Mouse (Mus musculus): ENCODE measurements around the gene Mgat5. TPM values are rescaled to one million over a fixed set of nuclear protein-coding genes. Genes with fewer than 3 reads are reported as not detected.

Mgat5 gene
- polyA plus RNA-seq, 1 experiment from 2014 or later, result 5.5 TPM

GRCm38 (mm10) chr1:127418916-127419575, 214.2 kb downstream of the Mgat5 start:
- Histone ChIP-seq H3K27me3 (no peaks in the 10 kb centered on the region), H3K4me3 (replicated peaks) (no peak overlapping the region), H3K4me1 (peaks cover 27% of the 10 kb centered on the region), H3K9me3 (replicated peaks) (no peaks in the 10 kb centered on the region), H3K27ac (replicated peaks) (no peak overlapping the region), H3K9ac (no peak overlapping the region), H3K4me2 (replicated peaks) (no peak overlapping the region), H3K36me3 (peaks cover 19% of the 10 kb centered on the region)
- 93% methylated on average over 4 of the region's 4 CpGs for WGBS
- ATAC-seq (ENCODE audit: insufficient number of reproducible peaks, low FRiP score, low TSS enrichment, low read depth), result no peak

GRCm38 (mm10) chr1:127419581-127419980, 214.8 kb downstream of the Mgat5 start:
- Histone ChIP-seq H3K4me3 (replicated peaks) (no peak overlapping the region), H3K27ac (replicated peaks) (no peak overlapping the region), H3K9ac (no peak overlapping the region), H3K4me1 (peaks cover 32% of the 10 kb centered on the region), H3K4me2 (replicated peaks) (no peak overlapping the region), H3K9me3 (replicated peaks) (no peaks in the 10 kb centered on the region), H3K27me3 (no peaks in the 10 kb centered on the region), H3K36me3 (peaks cover 19% of the 10 kb centered on the region)
- no peak for ATAC-seq (ENCODE audit: insufficient number of reproducible peaks, low FRiP score, low TSS enrichment, low read depth)
- 66% methylated on average over 7 of the region's 7 CpGs for WGBS

GRCm38 (mm10) chr1:127420383-127420782, 215.6 kb downstream of the Mgat5 start:
- Histone ChIP-seq H3K9ac (no peak overlapping the region), H3K36me3 (peaks cover 12% of the 10 kb centered on the region), H3K4me3 (replicated peaks) (no peak overlapping the region), H3K27ac (replicated peaks) (no peak overlapping the region), H3K4me2 (replicated peaks) (no peak overlapping the region), H3K9me3 (replicated peaks) (no peaks in the 10 kb centered on the region), H3K4me1 (peaks cover 40% of the 10 kb centered on the region), H3K27me3 (no peaks in the 10 kb centered on the region)
- no peak for ATAC-seq (ENCODE audit: insufficient number of reproducible peaks, low FRiP score, low TSS enrichment, low read depth)
- 56% methylated on average over 13 of the region's 13 CpGs for WGBS

DNA sequence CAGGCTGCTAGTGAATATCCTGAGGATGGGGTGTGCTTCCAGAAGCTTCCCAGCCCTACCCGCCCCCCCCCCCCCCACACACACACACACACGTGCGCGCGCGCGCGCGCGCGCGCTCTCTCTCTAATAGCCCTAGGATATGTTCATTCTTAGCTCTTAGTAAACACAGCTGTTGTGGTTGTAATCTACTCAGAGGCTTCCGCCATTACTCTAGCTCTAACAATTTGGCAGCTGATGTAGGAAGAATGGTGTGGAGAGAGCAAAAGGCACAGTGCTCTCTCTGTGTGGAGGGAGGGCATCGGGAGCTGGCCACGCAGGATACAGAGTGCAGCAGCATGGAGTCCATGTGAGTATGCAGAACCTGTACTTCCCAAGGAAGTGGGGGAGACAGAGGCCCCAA, 216.0 kb downstream of the Mgat5 start:
- H3K9ac ChIP-seq, result no peak overlapping the region
- ATAC-seq (ENCODE audit: insufficient number of reproducible peaks, low FRiP score, low TSS enrichment, low read depth), result no peak

GRCm38 (mm10) chr1:127422565-127422964, 217.8 kb downstream of the Mgat5 start:
- H3K27ac ChIP-seq (replicated peaks), result no peak overlapping the region
- WGBS, result 37% methylated on average over 4 of the region's 4 CpGs

More for the DNA sequence above, 216.0 kb downstream of the Mgat5 start:
- WGBS, result 64% methylated on average over 15 of the region's 15 CpGs
- H3K36me3 ChIP-seq, result 0 out of 2 replicates have a peak, but pooled peaks cover 7% of the 10 kb centered on the region
- H3K4me3 ChIP-seq (replicated peaks), result no peak overlapping the region
- no peak overlapping the region for H3K27ac ChIP-seq (replicated peaks)
- no peaks in the 10 kb centered on the region for H3K27me3 ChIP-seq
- H3K9me3 ChIP-seq (replicated peaks), result no peaks in the 10 kb centered on the region
- H3K4me1 ChIP-seq, result peaks cover 41% of the 10 kb centered on the region
- H3K4me2 ChIP-seq (replicated peaks), result no peak overlapping the region

DNA sequence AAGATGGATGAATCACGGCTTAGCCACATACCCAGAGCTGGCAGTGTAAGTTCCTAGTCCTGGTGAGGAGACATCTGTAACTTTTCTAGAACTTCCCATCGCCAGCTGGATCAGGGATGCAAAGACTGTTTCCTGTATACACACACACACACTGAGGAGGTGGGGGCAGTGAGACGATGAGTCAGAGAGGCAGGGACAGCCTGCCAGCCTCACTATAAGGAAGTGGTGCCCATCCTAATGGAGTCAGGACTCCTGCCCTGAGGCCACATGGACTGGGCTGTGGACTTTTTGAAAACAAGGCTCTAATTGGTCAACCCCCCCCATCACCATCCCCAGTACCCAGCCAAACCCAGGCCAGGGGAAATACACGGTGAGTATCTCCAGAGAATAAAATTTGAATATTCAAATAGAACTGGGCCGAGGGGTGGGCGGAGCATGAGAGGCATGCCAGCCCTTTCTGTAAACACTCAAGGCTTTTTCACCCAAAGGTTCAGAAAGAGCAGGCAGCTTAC, 220.3 kb downstream of the Mgat5 start:
- Histone ChIP-seq H3K4me1 (peaks cover 41% of the 10 kb centered on the region), H3K4me3 (replicated peaks) (no peak overlapping the region), H3K9ac (no peak overlapping the region), H3K36me3 (no peaks in the 10 kb centered on the region), H3K27ac (replicated peaks) (peak overlapping the region; percentile 63), H3K27me3 (no peaks in the 10 kb centered on the region), H3K4me2 (replicated peaks) (no peak overlapping the region), H3K9me3 (replicated peaks) (no peaks in the 10 kb centered on the region)
- WGBS, result 26% methylated on average over 6 of the region's 6 CpGs
- ATAC-seq (ENCODE audit: insufficient number of reproducible peaks, low FRiP score, low TSS enrichment, low read depth), result peak; percentile 71

More at GRCm38 (mm10) chr1:127422565-127422964, 217.8 kb downstream of the Mgat5 start:
- Histone ChIP-seq H3K36me3 (no peaks in the 10 kb centered on the region), H3K9me3 (replicated peaks) (no peaks in the 10 kb centered on the region), H3K9ac (no peak overlapping the region), H3K4me2 (replicated peaks) (no peak overlapping the region), H3K4me1 (peaks cover 41% of the 10 kb centered on the region), H3K4me3 (replicated peaks) (no peak overlapping the region), H3K27me3 (no peaks in the 10 kb centered on the region)
- no peak for ATAC-seq (ENCODE audit: insufficient number of reproducible peaks, low FRiP score, low TSS enrichment, low read depth)

GRCm38 (mm10) chr1:127430290-127430689, 225.5 kb downstream of the Mgat5 start:
- WGBS, result 68% methylated on average over 7 of the region's 7 CpGs
- Histone ChIP-seq H3K27me3 (no peaks in the 10 kb centered on the region), H3K4me2 (replicated peaks) (no peak overlapping the region), H3K4me3 (replicated peaks) (no peak overlapping the region), H3K27ac (replicated peaks) (no peak overlapping the region), H3K36me3 (no peaks in the 10 kb centered on the region), H3K9me3 (replicated peaks) (no peaks in the 10 kb centered on the region), H3K9ac (no peak overlapping the region), H3K4me1 (peaks cover 17% of the 10 kb centered on the region)
- no peak for ATAC-seq (ENCODE audit: insufficient number of reproducible peaks, low FRiP score, low TSS enrichment, low read depth)

DNA sequence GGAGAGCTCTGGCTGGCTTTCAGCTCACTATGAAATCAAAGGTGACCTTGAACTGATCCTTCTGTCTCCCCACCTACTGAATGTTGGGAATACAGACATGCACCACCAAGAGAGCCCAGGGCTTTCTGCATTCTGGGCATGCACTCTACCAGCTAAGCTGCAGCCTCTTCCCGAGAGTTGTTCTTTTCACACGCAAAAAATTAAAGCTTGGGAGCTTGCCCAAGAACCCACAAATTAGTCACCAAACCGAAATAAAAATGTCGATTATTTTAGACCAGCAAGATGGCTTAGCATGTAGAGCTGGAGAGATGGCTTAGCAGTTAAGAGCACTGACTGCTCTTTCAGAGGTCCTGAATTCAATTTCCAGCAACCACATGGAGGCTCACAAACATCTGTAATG, 230.0 kb downstream of the Mgat5 start:
- Histone ChIP-seq H3K4me2 (replicated peaks) (no peak overlapping the region), H3K27ac (replicated peaks) (no peak overlapping the region), H3K27me3 (no peaks in the 10 kb centered on the region), H3K4me1 (peaks cover 26% of the 10 kb centered on the region), H3K9me3 (replicated peaks) (no peaks in the 10 kb centered on the region), H3K36me3 (no peaks in the 10 kb centered on the region), H3K9ac (no peak overlapping the region), H3K4me3 (replicated peaks) (no peak overlapping the region)
- WGBS, result 62% methylated on average over 4 of the region's 4 CpGs
- ATAC-seq (ENCODE audit: insufficient number of reproducible peaks, low FRiP score, low TSS enrichment, low read depth), result no peak

DNA sequence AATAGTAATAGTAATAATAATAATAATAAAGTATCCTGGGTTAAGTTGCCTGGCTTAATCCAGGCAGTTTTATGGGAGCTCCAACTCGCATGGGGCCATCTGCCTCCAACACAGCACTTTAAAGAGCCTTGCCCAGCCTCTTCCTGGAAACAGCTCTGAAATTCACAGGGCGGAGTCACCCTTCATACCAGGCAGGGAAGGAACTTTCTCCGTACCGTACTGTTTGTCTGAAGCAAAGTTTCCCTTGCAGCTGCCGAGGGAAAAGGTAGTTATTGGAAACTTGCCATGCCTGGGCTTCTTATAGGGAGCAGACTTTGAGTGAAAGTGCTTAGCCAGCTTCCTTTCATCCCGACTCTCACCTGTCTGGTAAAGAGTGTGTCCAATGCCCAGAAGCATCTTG, 232.3 kb downstream of the Mgat5 start:
- Histone ChIP-seq H3K27me3 (no peaks in the 10 kb centered on the region), H3K27ac (replicated peaks) (no peak overlapping the region), H3K4me1 (peaks cover 44% of the 10 kb centered on the region), H3K4me3 (replicated peaks) (no peak overlapping the region), H3K9ac (no peak overlapping the region), H3K9me3 (replicated peaks) (no peaks in the 10 kb centered on the region), H3K36me3 (no peaks in the 10 kb centered on the region), H3K4me2 (replicated peaks) (no peak overlapping the region)
- ATAC-seq (ENCODE audit: insufficient number of reproducible peaks, low FRiP score, low TSS enrichment, low read depth), result no peak
- WGBS, result 40% methylated on average over 6 of the region's 6 CpGs

GRCm38 (mm10) chr1:127439452-127439891, 234.7 kb downstream of the Mgat5 start:
- no peak overlapping the region for H3K4me2 ChIP-seq (replicated peaks)
- H3K36me3 ChIP-seq, result no peaks in the 10 kb centered on the region
- 79% methylated on average over 9 of the region's 9 CpGs for WGBS
- H3K27ac ChIP-seq (replicated peaks), result no peak overlapping the region
- H3K9ac ChIP-seq, result no peak overlapping the region
- peaks cover 54% of the 10 kb centered on the region for H3K4me1 ChIP-seq
- H3K27me3 ChIP-seq, result no peaks in the 10 kb centered on the region
- no peak for ATAC-seq (ENCODE audit: insufficient number of reproducible peaks, low FRiP score, low TSS enrichment, low read depth)
- H3K4me3 ChIP-seq (replicated peaks), result no peak overlapping the region
- no peaks in the 10 kb centered on the region for H3K9me3 ChIP-seq (replicated peaks)

GRCm38 (mm10) chr1:127441007-127441406, 236.2 kb downstream of the Mgat5 start:
- 0 out of 2 replicates have a peak, but pooled peaks cover under 1% of the 10 kb centered on the region for H3K36me3 ChIP-seq
- H3K4me3 ChIP-seq (replicated peaks), result no peak overlapping the region
- ATAC-seq (ENCODE audit: insufficient number of reproducible peaks, low FRiP score, low TSS enrichment, low read depth), result no peak
- no peaks in the 10 kb centered on the region for H3K9me3 ChIP-seq (replicated peaks)
- H3K4me1 ChIP-seq, result peaks cover 62% of the 10 kb centered on the region
- no peak overlapping the region for H3K9ac ChIP-seq
- no peak overlapping the region for H3K27ac ChIP-seq (replicated peaks)
- H3K4me2 ChIP-seq (replicated peaks), result no peak overlapping the region
- no peaks in the 10 kb centered on the region for H3K27me3 ChIP-seq
- WGBS, result 69% methylated on average over 1 of the region's 1 CpGs

DNA sequence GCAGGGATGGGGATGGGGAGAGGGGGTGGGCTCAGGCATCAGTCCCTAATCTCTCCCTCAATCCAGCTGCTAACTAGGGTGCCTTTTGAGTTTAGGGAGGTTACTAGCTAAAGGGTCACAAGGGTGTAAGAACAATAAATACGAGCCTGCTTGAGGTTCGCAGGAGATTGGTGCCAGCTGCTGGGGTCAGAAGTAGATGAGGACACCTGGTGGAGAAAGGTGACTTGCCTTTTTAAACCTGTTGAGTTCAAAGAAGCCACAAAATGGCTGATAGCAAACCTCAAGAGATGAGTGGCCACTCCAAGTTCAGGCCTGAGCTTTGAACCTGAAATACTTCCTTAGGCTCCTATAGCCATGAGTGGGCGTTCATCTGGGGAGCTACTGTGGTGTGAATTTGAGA, 236.9 kb downstream of the Mgat5 start:
- ATAC-seq (ENCODE audit: insufficient number of reproducible peaks, low FRiP score, low TSS enrichment, low read depth), result no peak
- Histone ChIP-seq H3K27me3 (no peaks in the 10 kb centered on the region), H3K27ac (replicated peaks) (no peak overlapping the region), H3K9me3 (replicated peaks) (no peaks in the 10 kb centered on the region), H3K4me1 (peaks cover 61% of the 10 kb centered on the region), H3K36me3 (0 out of 2 replicates have a peak, but pooled peaks cover 4% of the 10 kb centered on the region), H3K9ac (no peak overlapping the region), H3K4me3 (replicated peaks) (no peak overlapping the region), H3K4me2 (replicated peaks) (no peak overlapping the region)
- 65% methylated on average over 3 of the region's 3 CpGs for WGBS

Data from embryonic facial prominence, embryonic 15.5 days (tissue).